Mouse (Mus musculus): ENCODE data around the gene Diablo.

The Diablo gene

DNA sequence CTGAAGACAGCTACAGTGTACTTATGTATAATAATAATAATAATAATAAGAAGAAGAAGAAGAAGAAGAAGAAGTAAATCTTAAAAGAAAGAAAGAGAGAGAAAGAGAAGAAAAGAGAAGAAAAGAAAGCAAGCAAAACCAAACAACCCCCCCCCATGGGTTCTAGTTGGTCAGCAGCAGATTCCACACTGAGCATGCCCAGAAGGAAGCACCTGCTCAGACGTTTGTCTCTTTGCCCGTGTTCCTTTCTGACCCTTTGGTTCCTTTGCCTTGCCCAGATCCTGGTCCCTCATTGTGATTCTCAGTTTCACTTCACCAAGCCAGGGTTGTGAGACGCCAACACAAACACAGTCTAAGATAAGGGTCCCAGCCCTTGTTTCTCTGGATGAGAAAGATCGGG lies 22.0 kb downstream of the Diablo start:
- no peak for DNase-seq (ENCODE audit: low spot score)

DNA sequence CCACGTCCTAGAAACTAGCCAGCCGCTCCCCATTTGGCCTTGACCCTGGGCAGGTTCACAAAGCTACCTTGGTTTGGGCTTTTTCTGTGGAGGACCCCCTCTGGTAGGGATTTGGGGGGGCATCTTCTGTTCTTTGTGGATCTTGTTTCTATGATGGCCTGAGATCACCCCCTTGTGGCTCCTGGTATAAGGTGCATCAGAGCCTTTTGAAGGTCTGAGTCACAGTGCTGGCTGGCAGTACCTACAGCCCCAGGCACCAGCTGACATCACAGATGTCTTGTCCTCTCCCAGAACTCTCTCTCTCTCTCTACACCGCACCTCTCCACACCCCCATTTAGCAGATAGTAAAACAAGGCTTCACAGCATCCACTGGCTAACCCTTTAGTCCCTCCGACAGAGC lies 24.3 kb downstream of the Diablo start:
- DNase-seq (ENCODE audit: low spot score), result peak; percentile 66

DNA sequence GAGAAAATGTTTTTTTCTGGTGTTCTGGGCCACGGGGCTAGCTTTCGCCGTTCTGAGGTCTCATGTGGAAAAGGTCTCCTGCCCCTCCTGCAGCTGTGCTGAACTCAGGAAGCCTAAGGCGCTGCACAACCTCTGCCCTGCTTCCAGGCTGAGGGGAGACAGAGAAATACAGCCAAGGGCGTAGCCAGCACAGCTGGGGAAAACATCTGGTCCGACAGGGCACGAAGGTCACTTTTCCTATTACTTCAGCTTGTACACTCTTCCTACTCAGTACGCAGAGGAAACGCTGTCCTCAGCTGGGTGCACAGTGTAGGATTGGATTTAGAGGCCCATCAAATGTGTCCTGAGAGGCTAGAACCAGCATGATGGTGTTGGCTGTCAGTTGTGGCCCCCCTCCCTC lies 34.0 kb downstream of the Diablo start:
- no peak for DNase-seq (ENCODE audit: low spot score)

DNA sequence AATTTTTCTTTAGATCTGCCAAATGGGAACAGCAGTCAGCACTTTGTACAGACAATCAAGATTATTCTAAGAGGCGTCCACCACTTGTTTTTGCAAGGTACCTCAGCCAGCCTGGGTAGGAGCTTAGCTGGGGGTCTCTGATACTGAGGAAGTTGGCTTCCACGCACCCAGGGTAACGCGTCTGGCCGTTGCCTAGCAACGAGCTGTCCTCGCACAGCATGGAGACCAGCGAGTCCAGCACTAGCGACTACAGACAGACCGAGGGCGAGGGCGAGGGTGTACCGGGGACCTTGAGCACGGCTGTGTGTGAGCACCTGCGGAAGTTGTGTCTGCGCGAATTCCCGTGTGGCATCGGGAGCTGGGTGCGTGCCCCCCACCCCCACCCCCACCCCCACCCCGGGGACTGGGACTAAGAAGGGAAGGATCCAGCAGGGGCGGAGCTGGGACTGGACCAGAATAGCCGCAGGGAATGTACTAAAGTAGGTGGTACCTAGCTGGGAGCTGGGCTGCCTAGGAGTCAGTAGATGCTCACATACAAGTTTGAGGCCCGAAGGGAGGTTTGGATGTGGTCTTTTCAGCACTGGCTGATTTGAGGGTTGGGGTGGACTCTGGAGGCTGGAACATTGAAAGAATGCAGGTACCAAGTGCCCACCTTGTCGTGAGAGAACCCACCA lies 34.7 kb downstream of the Diablo start, which contains the start of the genes Lrrc43 and Il31:
Gene Lrrc43 (plus strand): TSS at position 194 of the 674 bp plus-strand sequence.
Gene Il31 (minus strand): TSS at position 378 of the 674 bp plus-strand sequence.
- DNase-seq (ENCODE audit: low spot score), result no peak

DNA sequence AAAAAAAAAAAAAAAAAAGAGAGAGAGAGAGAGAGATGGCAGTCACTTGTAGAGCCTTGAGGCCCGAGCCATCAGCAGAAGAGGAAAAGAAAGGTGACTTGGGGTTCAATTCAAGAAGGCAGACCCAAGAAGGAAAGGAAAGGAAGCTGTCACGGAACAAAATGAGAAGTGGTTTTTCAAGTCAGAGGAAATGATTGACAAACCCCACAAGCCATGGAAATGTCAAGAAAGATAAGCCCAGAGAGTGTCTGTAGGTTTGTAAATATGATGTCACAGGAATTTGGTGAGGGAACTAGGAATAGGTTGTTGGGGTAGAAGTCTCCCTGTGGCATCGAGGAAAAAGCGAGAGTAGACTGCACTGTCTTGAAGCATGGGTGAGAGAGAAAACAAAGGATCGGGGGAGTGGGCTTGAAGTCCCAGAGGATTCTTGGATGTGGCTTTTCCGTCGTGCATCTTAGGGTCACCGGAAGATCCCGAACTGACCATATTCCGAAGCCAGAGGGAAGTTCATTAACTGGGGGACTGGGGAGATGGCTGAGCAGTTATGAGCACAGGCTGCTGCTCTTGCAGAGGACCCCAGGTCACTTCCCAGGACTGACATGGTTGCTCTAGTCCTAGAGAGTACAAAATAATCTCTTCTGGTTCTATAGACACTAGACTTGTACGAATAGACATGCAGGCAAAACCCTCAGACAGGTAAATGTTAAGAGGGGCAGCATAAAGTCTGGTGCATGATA lies 36.1 kb downstream of the Diablo start:
- no peak for DNase-seq (ENCODE audit: low spot score)

DNA sequence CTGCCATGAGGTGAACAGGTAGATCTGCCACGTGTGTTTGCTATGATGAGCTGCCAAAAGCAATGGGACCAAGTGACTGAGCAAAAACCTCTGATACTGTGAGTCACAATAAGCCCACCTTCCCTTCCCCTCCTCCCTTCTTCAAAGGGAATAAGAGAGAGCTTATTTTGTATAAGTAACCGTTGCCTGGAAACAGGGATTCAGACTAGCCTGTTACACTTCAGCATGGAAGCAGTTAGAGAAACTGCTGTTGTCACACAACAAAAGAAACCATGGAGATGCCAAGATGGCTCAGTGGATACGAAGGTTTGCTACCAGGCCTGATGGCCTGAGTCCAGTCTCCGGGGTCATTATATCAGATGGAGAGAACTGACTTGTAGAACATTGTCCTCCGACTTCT lies 50.2 kb downstream of the Diablo start:
- no peak for DNase-seq (ENCODE audit: low spot score)

DNA sequence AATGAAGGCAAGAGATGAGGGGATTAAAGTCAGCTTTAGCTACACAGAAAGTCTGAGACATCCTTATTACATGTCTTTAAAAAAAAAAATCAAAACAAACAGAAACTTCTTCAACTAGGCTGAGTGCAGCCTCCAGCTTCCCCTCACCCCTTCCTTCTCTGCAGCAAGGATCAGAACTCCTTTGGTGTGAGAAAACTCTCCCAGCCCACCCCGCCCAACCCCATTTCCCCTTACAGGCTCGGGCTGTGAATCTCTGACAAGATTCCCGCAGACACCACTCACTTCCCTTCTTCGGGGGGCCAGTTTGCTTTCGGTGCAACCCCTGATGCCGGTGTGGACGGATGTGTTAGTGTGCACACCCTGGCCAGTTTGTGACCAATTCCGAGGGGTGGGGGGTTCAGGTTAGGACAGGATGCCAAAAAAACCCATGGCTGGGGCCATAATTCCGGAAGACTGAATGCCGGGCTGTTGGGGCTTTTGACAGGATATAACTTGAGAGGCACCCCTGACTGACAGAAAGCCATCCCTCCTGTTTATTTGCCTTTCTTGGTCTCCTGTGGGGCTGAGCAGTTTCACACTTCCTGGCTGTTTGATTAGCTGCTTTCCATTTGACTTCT lies 53.1 kb downstream of the Diablo start:
- DNase-seq (ENCODE audit: low spot score), result no peak

DNA sequence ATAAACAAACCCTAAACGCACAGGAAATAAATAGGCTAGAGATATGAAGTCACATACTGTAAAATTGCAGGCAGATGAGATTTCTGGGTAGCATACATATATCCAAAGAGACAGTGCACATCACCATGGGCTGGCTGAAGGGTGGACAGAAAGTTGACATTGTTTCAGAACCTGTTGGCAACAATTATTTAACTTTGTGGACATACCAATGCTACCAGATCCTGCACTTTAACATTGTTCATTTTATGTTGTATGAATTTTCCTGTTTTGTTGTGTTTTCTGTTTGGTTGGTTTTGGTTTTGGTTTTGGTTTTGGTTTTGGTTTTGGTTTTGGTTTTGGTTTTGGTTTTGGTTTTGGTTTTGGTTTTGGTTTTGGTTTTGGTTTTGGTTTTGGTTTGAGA lies 59.3 kb downstream of the Diablo start:
- DNase-seq (ENCODE audit: low spot score), result no peak

DNA sequence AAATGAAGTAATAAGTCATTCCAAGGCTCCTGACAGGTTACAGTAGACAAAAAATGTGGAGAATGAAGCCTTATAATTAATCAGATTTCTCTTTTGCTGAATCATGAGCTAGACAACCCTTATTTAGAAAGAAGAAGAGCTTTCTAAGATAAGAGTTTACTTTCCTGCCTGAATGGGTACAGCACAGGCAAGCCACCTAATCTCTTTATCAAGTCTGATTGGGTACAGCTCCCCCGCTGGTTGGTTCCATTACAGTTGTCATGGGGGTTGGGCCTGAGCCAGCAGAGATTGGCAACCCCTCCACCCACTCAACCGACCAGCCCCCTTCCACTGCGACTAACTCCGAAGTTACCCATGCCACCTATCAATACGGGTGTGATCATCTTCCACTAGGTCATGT lies 62.6 kb downstream of the Diablo start:
- DNase-seq (ENCODE audit: low spot score), result no peak
